Comparison of ENCODE assay signal across 8 mouse cellular contexts in the genomic region with DNA sequence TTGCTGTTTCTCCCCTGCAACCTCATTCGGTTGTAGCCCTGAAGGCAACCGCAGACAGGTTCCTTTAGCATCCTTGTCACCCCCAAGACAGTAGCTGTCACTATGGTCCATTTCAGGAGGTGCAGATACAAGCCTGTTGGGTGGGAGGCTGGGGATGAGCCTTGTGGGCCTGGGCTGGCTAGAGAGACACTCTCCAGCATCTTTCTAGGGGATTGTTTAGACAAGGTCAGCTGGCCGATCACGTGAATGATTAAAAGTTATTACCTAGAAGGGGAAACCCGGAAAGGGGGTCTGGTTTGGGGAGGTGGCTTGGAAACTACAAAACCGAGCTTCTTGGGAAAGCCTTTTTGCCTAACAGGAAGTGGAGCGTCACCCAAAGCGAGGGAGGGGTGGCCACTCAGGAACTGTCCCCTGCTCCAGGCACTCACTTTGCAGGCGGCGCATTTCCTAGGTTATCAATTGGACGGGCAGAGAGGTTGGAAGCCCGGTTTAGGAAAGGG. TPM values are rescaled to one million over a fixed set of nuclear protein-coding genes. Genes with fewer than 3 reads are reported as not detected.
DNase-seq lines count a peak whose midpoint lies in the region; ATAC-seq lines count a peak whose summit lies in the region.

No protein-coding gene starts in this region.

- no peaks in the 10 kb centered on the region for H3K9me3 ChIP-seq in hindbrain, embryonic 12.5 days (replicated peaks)

- H3K27me3 ChIP-seq in hindbrain, embryonic 12.5 days, result no peaks in the 10 kb centered on the region

- DNase-seq in R1 (ENCODE audit: low read depth, low spot score), result peak; percentile 51
- peak; percentile 88 for DNase-seq in cerebellum, postnatal 14 days
- DNase-seq in frontal cortex, postnatal 14 days (ENCODE audit: low spot score in 2 of 2), result peak; percentile 74 to 75
- DNase-seq in layer of hippocampus, postnatal 25 days (ENCODE audit: extremely low spot score in 1 of 2, low spot score in 1 of 2), result peak; percentile 58 to 69
- peak; percentile 72 for DNase-seq in lung, postnatal 14 days
- peak; percentile 77 for DNase-seq in retina, embryonic 14.5 days (ENCODE audit: low spot score)
- peak; percentile 36 for DNase-seq in urinary bladder, adult 2 months (ENCODE audit: low spot score)

- H3K4me2 ChIP-seq in hindbrain, embryonic 12.5 days (replicated peaks), result peak overlapping the region; percentile 96

- H3K9ac ChIP-seq in hindbrain, embryonic 12.5 days, result peak overlapping the region; percentile 88

- under 1% methylated on average over 12 of the region's 12 CpGs for WGBS in hindbrain, embryonic 12.5 days

- H3K4me1 ChIP-seq in hindbrain, embryonic 12.5 days, result peaks cover 25% of the 10 kb centered on the region

- peaks cover 8% of the 10 kb centered on the region for H3K36me3 ChIP-seq in hindbrain, embryonic 12.5 days

- peak; percentile 76 for ATAC-seq in hindbrain, embryonic 12.5 days (ENCODE audit: low FRiP score)

- H3K27ac ChIP-seq in hindbrain, embryonic 12.5 days, result peak overlapping the region; percentile 92

- peak overlapping the region; percentile 85 for H3K4me3 ChIP-seq in hindbrain, embryonic 12.5 days

RNA-seq across cellular contexts. Expression of a gene that starts 0.7 kb away (rescaled TPM):
- polyA plus RNA-seq in hindbrain, embryonic 12.5 days (2016; fragmentation: Nextera tagmentation; extraction: Ambion mirVana), result 27.5 and 30.9 TPM in 2 replicates
- total RNA-seq in layer of hippocampus, postnatal 25 days (2021), result 10 to 100 TPM; 68.3 to 74.8 TPM
- 12.2 and 16.1 TPM in 2 replicates for polyA plus RNA-seq in urinary bladder, adult 2 months (2012; rRNA removed)

RNA-seq across cellular contexts. Expression of a gene that starts 0.8 kb away (rescaled TPM):
- 25.5 and 26.6 TPM in 2 replicates for polyA plus RNA-seq in hindbrain, embryonic 12.5 days (2016; fragmentation: Nextera tagmentation; extraction: Ambion mirVana)
- 10 to 100 TPM; 21.1 to 24.9 TPM for total RNA-seq in layer of hippocampus, postnatal 25 days (2021)
- polyA plus RNA-seq in urinary bladder, adult 2 months (2012; rRNA removed), result 23.9 and 28.3 TPM in 2 replicates

Comparison
In these comparisons a context has a peak if more than half of its experiments do, and no peak if none do; other contexts are left out.
1. Peak in every context shown above with its lines: DNase-seq, ATAC-seq, H3K4me3 ChIP-seq and H3K27ac ChIP-seq.
2. DNase-seq: peak in every context shown above with its lines; median percentile 88 in cerebellum, postnatal 14 days; 77 in retina, embryonic 14.5 days; 74 in frontal cortex, postnatal 14 days; 72 in lung, postnatal 14 days; 64 in layer of hippocampus, postnatal 25 days; 51 in R1; 36 in urinary bladder, adult 2 months.